Mouse (Mus musculus) lung, postnatal 0 days (tissue): ENCODE measurements around the gene Msx3.

Experiments
- CTCF ChIP-seq: IDR thresholded peaks from 2 replicates; pipeline ENCODE4 v1.5.1; 2016; ENCODE audit warnings: antibody characterized with exemption, mild to moderate bottlenecking
- EP300 ChIP-seq: IDR thresholded peaks from 2 replicates; pipeline ENCODE4 v1.6.1; 2016; ENCODE audit warnings: antibody characterized with exemption, mild to moderate bottlenecking, control low read depth

DNA sequence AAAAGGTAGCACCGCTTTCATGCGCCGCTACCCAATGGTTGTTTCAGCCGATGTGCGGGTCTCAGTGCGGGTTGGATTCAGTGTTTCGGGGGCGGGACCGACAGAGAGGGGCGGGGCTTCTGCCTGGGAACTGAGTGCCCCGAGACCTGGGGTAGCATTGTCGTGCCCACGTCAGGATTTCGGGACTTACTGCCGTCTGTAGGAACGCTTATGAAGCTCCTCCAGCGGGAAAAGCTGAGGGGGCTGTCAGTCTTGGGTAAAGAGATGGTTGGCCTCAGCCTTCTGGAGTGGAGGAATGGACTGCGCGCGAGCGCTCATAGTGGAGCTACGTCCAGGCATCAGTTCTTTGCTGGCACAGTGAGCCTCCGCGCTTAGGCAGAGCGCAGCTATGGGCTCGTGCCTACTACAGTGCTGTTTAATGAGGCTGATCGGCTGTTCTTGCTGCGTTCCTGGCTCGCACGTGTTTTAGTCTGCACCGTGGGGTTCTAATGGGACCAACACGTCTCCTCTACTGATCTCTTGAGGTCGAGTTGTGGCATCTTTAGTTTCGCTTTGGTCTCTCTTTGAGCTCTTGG, 313 bp upstream of the Msx3 start:
- peak; percentile 12; the same call in 1 of the 2 replicates for TF ChIP-seq CTCF
- TF ChIP-seq EP300 = no peak
